Mouse (Mus musculus) lung, postnatal 36 days (tissue): ENCODE measurements around the gene Nyap2.
"Not testable (repeated sequence)": the region's sequence is repeated elsewhere in the genome, so short reads cannot be mapped to it uniquely, and the experiment has no call there.

Experiments used
- DNase-seq: peaks from one replicate; pipeline ENCODE4 v3.0.0; 2022; ENCODE audit warnings: mixed read lengths

Nyap2 gene

GRCm38 (mm10) chr1:81209536-81209935 is 132.8 kb downstream of the Nyap2 start:
- no peak for DNase-seq

GRCm38 (mm10) chr1:81211491-81211890 is 134.7 kb downstream of the Nyap2 start:
- no peak for DNase-seq

GRCm38 (mm10) chr1:81219790-81220189 is 143.0 kb downstream of the Nyap2 start:
- DNase-seq, result no peak

GRCm38 (mm10) chr1:81231759-81232406 is 155.1 kb downstream of the Nyap2 start:
- DNase-seq, result no peak

- not testable (repeated sequence) for DNase-seq
Observed at GRCm38 (mm10) chr1:81232407-81232789, 155.6 kb downstream of the Nyap2 start.

GRCm38 (mm10) chr1:81248447-81249205 is 171.9 kb downstream of the Nyap2 start:
- DNase-seq, result no peak

- no peak for DNase-seq
Observed at GRCm38 (mm10) chr1:81250068-81250467, 173.3 kb downstream of the Nyap2 start.

GRCm38 (mm10) chr1:81266441-81266840 is 189.7 kb downstream of the Nyap2 start:
- DNase-seq, result no peak

GRCm38 (mm10) chr1:81280978-81281377 is 204.2 kb downstream of the Nyap2 start:
- no peak for DNase-seq

GRCm38 (mm10) chr1:81285633-81286032 is 208.9 kb downstream of the Nyap2 start:
- no peak for DNase-seq

GRCm38 (mm10) chr1:81287088-81287487 is 210.3 kb downstream of the Nyap2 start:
- peak; percentile 6 for DNase-seq

- DNase-seq, result peak; percentile 3
Observed at GRCm38 (mm10) chr1:81300735-81301134, 224.0 kb downstream of the Nyap2 start.

- DNase-seq, result peak; percentile 25
Observed at GRCm38 (mm10) chr1:81301661-81302060, 224.9 kb downstream of the Nyap2 start.

GRCm38 (mm10) chr1:81303389-81303788 is 226.6 kb downstream of the Nyap2 start:
- no peak for DNase-seq

- DNase-seq, result no peak
Observed at GRCm38 (mm10) chr1:81307407-81307806, 230.7 kb downstream of the Nyap2 start.

- no peak for DNase-seq
Observed at GRCm38 (mm10) chr1:81307934-81308333, 231.2 kb downstream of the Nyap2 start.

GRCm38 (mm10) chr1:81310087-81310626 is 233.4 kb downstream of the Nyap2 start:
- DNase-seq, result peak; percentile 72

GRCm38 (mm10) chr1:81316403-81316994 is 239.7 kb downstream of the Nyap2 start:
- DNase-seq, result peak; percentile 72

GRCm38 (mm10) chr1:81316995-81317413 is 240.3 kb downstream of the Nyap2 start:
- DNase-seq, result no peak

GRCm38 (mm10) chr1:81387722-81388121 is 311.0 kb downstream of the Nyap2 start:
- DNase-seq, result no peak
